Mouse (Mus musculus) erythroblast, embryonic 14.5 days (primary cell): ENCODE data around the gene Tent5b. TPM values are rescaled to one million over a fixed set of nuclear protein-coding genes. Genes with fewer than 3 reads are reported as not detected.
A peak's percentile ranks its signal among the peaks of the same experiment; 100 is the strongest.

ENCODE experiments used
- H3K27me3 ChIP-seq: 2 replicates; pipeline ENCODE4 v1.6.1; 2012; ENCODE audit warnings: inconsistent platforms; ENCODE audit not compliant: control insufficient read depth
- H3K36me3 ChIP-seq: 2 replicates; pipeline ENCODE4 v1.6.1; 2012; ENCODE audit warnings: mild to moderate bottlenecking, inconsistent platforms; ENCODE audit not compliant: control insufficient read depth
- H3K4me1 ChIP-seq: 2 replicates; pipeline ENCODE4 v1.6.1; 2012; ENCODE audit warnings: inconsistent platforms; ENCODE audit not compliant: control insufficient read depth
- H3K4me3 ChIP-seq: replicated peaks from 2 replicates; pipeline ENCODE3; 2012; ENCODE audit warnings: moderate library complexity, mild to moderate bottlenecking, inconsistent platforms
- H3K9me3 ChIP-seq: 2 replicates; pipeline ENCODE4 v1.6.1; 2012; ENCODE audit warnings: low read length, inconsistent platforms, mixed read lengths; ENCODE audit not compliant: control insufficient read depth
- GATA1 ChIP-seq: IDR thresholded peaks from 2 replicates; pipeline ENCODE4 v1.6.1; 2012; ENCODE audit warnings: low read length, inconsistent platforms, mixed read lengths
- TAL1 ChIP-seq: IDR thresholded peaks from 3 replicates; pipeline ENCODE4 v1.6.1; 2012; ENCODE audit warnings: low read length, inconsistent platforms, mixed read lengths
- polyA plus RNA-seq: library from polyadenylated mRNA; stranded (reverse); fragments of >175 nt; gene quantifications from 2 replicates; pipeline ENCODE4 v1.2.3, GENCODE M21; 2012

Tent5b gene
- polyA plus RNA-seq, 1 experiment, result not detected

DNA sequence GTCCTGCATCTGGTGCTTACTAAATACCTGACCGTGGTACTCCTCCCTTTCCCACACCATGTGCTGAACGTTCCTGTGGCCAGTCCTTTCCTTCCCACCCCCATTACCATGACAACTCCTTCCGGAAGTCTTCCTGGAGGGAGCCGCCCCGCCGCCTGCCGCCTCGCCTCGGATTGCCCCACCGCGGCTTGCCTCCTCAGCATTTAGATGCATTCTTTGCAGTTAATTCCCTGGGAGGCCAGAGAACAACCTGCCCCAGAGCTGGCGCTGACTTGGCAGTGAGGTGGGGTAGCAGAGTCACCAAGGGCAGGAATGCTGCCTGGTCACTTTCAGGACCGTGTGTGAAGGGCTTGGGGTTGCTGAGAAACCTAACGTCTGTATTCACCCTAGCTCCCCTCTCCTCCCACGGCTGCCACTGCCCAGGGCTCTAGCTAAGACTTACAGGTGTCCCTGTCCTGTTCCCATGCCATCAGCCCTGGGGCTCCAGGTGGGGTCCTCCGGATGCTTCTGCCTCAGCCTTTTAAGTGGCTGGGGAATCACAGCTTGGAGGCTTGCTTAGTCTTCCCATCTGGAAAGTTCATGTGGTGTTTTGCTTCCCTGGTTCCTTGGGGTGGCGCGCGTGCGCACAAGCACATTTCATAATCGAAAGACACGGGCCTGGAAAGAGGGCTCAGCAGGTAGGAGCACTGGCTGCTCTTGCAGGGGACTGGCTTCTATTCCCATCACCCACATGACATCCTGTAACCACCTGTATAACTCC, 4.5 kb downstream of the Tent5b start:
- Histone ChIP-seq H3K4me3 (no peak overlapping the region), H3K36me3 (no peaks in the 10 kb centered on the region), H3K27me3 (peaks cover 59% of the 10 kb centered on the region), H3K9me3 (no peaks in the 10 kb centered on the region), H3K4me1 (peaks cover 34% of the 10 kb centered on the region)
- TF ChIP-seq GATA1 (no peak), TAL1 (no peak)

DNA sequence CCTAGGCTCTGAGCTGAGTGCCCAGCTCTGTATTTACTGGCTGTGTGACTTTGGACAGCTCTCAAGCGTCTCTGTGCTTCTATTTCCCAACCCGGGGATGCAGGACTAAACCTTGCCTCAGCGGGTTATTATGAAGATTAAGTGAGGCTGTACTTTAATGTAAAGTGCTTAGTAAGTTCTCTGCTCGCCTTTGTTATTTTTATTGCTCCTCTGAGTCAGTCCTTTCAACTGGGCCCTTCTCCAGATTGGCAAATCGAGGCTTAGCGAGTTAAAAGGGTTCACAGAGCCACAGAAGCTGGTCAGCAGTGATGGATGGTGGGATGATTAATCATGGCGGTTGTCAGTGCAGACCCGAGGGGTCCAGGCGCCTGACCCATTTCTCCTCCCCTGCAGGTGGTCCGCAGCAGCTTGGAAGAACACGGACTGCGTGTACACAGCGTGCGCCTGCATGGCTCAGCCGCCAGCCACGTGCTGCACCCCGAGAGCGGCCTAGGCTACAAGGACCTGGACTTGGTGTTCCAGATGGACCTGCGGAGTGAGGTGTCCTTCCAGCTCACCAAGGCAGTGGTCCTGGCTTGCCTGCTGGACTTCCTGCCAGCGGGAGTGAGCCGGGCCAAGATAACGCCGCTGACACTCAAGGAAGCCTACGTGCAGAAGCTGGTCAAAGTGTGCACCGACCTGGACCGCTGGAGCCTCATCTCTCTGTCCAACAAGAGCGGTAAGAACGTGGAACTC, 5.9 kb downstream of the Tent5b start:
- H3K4me3 ChIP-seq, result no peak overlapping the region
- H3K36me3 ChIP-seq, result no peaks in the 10 kb centered on the region
- peaks cover 26% of the 10 kb centered on the region for H3K4me1 ChIP-seq
- TF ChIP-seq TAL1, result no peak
- no peak for TF ChIP-seq GATA1
- H3K27me3 ChIP-seq, result peaks cover 45% of the 10 kb centered on the region
- H3K9me3 ChIP-seq, result no peaks in the 10 kb centered on the region

DNA sequence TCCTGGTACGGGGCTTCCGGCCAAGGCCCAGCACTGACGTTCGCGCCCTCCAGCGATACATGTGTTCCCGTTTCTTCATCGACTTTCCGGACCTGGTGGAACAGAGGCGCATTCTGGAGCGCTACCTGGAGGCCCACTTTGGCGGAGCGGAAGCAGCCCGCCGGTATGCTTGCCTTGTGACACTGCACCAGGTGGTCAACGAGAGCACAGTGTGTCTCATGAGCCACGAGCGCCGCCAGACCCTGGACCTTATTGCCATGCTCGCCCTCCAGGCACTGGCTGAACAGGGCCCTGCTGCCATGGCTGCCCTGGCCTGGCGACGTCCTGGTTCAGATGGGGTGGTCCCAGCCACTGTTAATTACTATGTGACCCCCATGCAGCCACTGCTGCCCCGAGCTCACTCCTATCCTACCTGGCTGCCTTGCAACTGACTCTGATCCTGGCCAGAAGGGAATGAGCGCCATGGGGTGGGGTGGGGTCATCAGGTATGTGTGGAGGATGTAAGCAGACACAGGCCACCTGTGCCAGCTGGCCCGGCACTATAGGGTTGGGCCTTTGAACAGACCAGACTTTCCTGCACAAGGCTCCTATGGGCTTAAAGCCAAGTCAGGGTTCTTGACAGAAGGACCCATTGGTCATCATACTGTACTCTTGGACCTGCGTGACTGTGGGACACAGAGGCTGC, 6.9 kb downstream of the Tent5b start:
- Histone ChIP-seq H3K27me3 (peaks cover 35% of the 10 kb centered on the region), H3K9me3 (no peaks in the 10 kb centered on the region), H3K4me1 (peaks cover 35% of the 10 kb centered on the region), H3K36me3 (no peaks in the 10 kb centered on the region), H3K4me3 (no peak overlapping the region)
- TF ChIP-seq TAL1 (no peak), GATA1 (no peak)

DNA sequence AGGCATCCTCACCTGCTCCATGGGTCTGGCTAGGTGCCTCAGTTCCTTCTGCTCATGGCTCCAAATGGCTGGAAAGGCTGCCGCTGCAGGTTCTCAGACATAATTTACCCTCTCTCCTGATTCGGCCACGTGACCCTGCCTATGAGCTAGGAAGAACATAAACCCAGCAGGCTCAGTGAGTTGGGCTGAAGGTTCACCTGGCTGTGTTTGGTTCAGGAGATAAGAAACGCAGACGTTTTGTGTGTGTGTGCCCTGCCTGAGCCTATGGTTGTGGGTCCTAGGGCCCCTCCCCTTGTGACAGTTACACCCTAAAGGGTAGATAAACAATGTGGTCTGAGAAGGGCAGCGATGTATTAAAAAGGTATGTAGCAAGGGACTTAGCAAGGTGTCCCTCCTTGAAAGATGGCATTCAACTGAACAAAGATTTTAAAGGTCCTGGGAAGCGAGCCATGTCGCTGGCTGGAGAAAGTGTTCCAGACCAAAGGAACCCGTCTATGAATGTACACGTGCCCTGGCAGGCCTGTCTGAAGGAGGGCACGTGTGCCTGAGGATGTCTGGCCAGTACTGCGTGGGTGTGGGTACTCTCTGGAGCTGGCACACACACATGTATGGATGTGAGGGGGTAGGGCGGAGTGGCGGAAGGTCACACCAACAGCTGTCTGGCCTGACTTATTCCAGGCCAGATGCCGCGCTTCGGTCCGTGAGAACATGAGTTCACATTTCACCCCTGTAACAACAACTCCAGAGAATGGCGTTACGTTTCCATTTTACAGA, 8.9 kb downstream of the Tent5b start:
- H3K36me3 ChIP-seq, result no peaks in the 10 kb centered on the region
- H3K27me3 ChIP-seq, result peaks cover 25% of the 10 kb centered on the region
- no peak overlapping the region for H3K4me3 ChIP-seq
- H3K4me1 ChIP-seq, result peaks cover 38% of the 10 kb centered on the region
- TF ChIP-seq TAL1 (no peak), GATA1 (no peak)
- no peaks in the 10 kb centered on the region for H3K9me3 ChIP-seq

DNA sequence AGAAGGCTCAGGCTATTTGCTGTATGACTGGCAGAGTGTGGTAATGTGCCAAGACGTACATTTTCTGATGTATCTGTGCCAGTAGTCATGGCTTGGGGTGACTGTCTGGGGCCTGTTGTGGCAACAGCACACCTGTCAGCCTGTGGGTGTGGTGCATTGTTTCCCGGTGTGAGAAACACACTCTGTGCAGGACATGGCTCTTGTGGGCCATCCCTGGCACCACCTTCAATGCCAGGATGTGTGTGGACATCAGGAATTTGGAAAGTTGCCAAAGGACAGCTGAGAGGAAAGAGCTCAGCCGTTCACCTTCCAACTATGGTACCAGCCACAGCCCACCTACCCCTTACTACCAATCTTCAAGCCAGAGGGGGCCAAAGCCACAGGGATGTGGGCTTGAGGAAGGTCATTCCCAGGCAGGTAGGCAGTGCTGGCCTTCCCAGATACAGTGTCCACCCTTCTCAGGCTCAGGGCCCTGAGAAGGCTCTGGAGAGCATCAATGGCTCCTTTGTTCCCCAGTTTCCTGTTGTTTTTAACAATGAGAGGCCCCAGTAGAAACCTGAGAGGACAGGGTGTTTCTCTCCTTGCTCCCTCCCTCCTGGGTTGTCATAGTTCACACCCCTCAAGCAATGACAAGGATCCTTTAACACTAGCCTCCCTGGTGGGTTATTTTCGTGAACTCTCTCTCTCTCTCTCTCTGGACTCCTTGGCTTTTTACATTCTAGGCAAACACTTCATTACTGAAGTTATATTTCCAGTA, 9.7 kb downstream of the Tent5b start:
- Histone ChIP-seq H3K4me1 (peaks cover 38% of the 10 kb centered on the region), H3K4me3 (no peak overlapping the region), H3K9me3 (no peaks in the 10 kb centered on the region), H3K36me3 (no peaks in the 10 kb centered on the region), H3K27me3 (peaks cover 25% of the 10 kb centered on the region)
- TF ChIP-seq GATA1, result no peak
- no peak for TF ChIP-seq TAL1

DNA sequence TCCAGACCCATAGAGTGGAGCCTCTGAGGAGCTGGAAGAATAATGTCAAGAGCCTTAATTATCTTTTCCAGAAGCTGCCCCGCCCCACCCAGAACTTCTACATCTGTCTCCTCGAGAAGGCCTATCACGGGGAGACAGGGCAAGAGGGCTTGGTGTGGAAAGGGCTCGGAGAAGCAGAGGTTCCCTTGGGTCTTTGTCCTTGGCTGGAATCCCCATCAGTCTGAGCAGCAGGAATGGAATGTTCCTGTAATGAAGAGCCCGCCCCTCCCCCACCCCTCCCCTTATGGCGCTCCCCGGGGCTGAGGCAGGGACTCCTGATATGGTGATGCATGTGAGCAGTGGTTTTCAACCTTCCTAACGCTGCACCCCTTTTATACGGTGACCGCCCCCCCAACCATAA, 11.9 kb downstream of the Tent5b start:
- Histone ChIP-seq H3K4me3 (no peak overlapping the region), H3K36me3 (no peaks in the 10 kb centered on the region), H3K9me3 (no peaks in the 10 kb centered on the region), H3K27me3 (peaks cover 37% of the 10 kb centered on the region), H3K4me1 (peaks cover 38% of the 10 kb centered on the region)
- no peak for TF ChIP-seq GATA1
- no peak for TF ChIP-seq TAL1

DNA sequence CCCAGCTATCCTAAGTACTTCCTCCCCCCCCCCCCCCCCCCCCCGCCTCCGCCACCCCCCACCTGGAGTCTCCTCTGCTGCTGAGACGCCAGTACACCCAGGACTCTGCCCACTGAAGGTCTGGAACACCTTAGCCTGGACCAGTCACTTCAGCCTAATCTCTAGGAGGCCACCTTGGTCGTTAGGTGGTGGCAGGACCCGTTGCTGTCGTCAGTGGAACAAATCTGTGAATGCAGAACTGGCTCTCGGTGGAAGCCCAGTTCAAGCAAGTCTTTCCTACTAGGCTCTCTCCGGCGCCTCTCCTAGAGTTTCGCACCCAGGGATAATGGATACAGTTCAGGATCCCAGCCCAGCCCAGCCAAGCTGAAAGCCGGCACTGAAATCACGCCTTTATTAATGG, 14.0 kb downstream of the Tent5b start:
- peaks cover 58% of the 10 kb centered on the region for H3K27me3 ChIP-seq
- TF ChIP-seq TAL1 (no peak), GATA1 (no peak)
- H3K4me1 ChIP-seq, result peaks cover 39% of the 10 kb centered on the region
- H3K36me3 ChIP-seq, result no peaks in the 10 kb centered on the region
- H3K4me3 ChIP-seq, result peak overlapping the region; percentile 35
- H3K9me3 ChIP-seq, result no peaks in the 10 kb centered on the region; the same call in 1 of the 2 replicates

DNA sequence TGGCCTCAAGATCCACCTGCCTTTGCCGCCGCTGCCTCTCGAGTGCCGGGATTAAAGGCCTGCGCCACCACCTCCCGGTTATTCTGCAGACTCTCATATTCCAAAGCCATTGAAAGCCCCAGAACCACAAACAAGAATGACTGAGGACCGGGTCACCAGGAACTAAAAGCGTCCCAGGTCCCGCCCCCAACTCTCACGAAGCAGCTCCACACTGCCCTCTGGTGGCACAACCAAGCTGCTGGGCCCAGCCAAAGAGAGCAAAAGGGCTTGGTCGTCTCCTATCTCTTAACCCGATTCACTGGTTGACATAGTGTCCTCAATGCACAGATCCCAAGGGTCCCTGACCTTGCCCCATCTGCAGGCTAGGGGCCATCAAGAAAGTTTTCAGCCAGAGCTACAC, 14.5 kb downstream of the Tent5b start:
- Histone ChIP-seq H3K27me3 (peaks cover 63% of the 10 kb centered on the region), H3K36me3 (no peaks in the 10 kb centered on the region), H3K9me3 (no peaks in the 10 kb centered on the region; the same call in 1 of the 2 replicates), H3K4me3 (peak overlapping the region; percentile 35), H3K4me1 (peaks cover 34% of the 10 kb centered on the region)
- TF ChIP-seq GATA1, result no peak
- no peak for TF ChIP-seq TAL1
